Mouse (Mus musculus) testis, postnatal 10 days (tissue): ENCODE measurements around the gene Rabac1.
A peak's percentile ranks its signal among the peaks of the same experiment; 100 is the strongest.

Experiments used
- DNase-seq: peaks from one replicate; pipeline ENCODE4 v3.0.0; 2021; ENCODE audit warnings: low spot score

Rabac1 gene

GRCm38 (mm10) chr7:24971972-24972893, at the start of gene Rabac1:
Gene Rabac1, minus strand, starts transcription at chr7:24972754.
- peak; percentile 93 for DNase-seq

- DNase-seq = no peak
Measured at GRCm38 (mm10) chr7:25011592-25011991, 39.0 kb upstream of the Rabac1 start.

- peak; percentile 73 for DNase-seq
Measured at GRCm38 (mm10) chr7:25010090-25010913, 37.7 kb upstream of the Rabac1 start.

GRCm38 (mm10) chr7:25009099-25009700, 36.6 kb upstream of the Rabac1 start:
- DNase-seq = no peak

- DNase-seq = peak; percentile 84
Measured at GRCm38 (mm10) chr7:25008635-25009034, 36.1 kb upstream of the Rabac1 start.

- no peak for DNase-seq
Measured at GRCm38 (mm10) chr7:25007609-25008374, 35.2 kb upstream of the Rabac1 start.

- no peak for DNase-seq
Measured at GRCm38 (mm10) chr7:25006586-25007364, 34.2 kb upstream of the Rabac1 start.

GRCm38 (mm10) chr7:25006171-25006570, 33.6 kb upstream of the Rabac1 start:
- no peak for DNase-seq

- no peak for DNase-seq
Measured at GRCm38 (mm10) chr7:25005421-25006065, 33.0 kb upstream of the Rabac1 start, which contains the start of gene Atp1a3. Gene Atp1a3, minus strand, starts transcription at chr7:25005958.

- no peak for DNase-seq
Measured at GRCm38 (mm10) chr7:25004806-25005205, 32.3 kb upstream of the Rabac1 start.

GRCm38 (mm10) chr7:25003820-25004388, 31.4 kb upstream of the Rabac1 start:
- DNase-seq = no peak

- no peak for DNase-seq
Measured at GRCm38 (mm10) chr7:25003291-25003690, 30.7 kb upstream of the Rabac1 start.

- no peak for DNase-seq
Measured at GRCm38 (mm10) chr7:25000711-25001110, 28.2 kb upstream of the Rabac1 start.

- DNase-seq = no peak
Measured at GRCm38 (mm10) chr7:25000211-25000610, 27.7 kb upstream of the Rabac1 start.

- DNase-seq = no peak
Measured at GRCm38 (mm10) chr7:24993081-24993480, 20.5 kb upstream of the Rabac1 start.

- DNase-seq = no peak
Measured at GRCm38 (mm10) chr7:24990478-24990877, 17.9 kb upstream of the Rabac1 start.

GRCm38 (mm10) chr7:24987941-24988340, 15.4 kb upstream of the Rabac1 start:
- no peak for DNase-seq

GRCm38 (mm10) chr7:24985799-24986198, 13.2 kb upstream of the Rabac1 start:
- DNase-seq = no peak

GRCm38 (mm10) chr7:24984307-24984706, 11.8 kb upstream of the Rabac1 start:
- no peak for DNase-seq

- DNase-seq = no peak
Measured at GRCm38 (mm10) chr7:24983396-24983795, 10.8 kb upstream of the Rabac1 start.
